ENCODE assay signal across 24 mouse cellular contexts in the genomic region with DNA sequence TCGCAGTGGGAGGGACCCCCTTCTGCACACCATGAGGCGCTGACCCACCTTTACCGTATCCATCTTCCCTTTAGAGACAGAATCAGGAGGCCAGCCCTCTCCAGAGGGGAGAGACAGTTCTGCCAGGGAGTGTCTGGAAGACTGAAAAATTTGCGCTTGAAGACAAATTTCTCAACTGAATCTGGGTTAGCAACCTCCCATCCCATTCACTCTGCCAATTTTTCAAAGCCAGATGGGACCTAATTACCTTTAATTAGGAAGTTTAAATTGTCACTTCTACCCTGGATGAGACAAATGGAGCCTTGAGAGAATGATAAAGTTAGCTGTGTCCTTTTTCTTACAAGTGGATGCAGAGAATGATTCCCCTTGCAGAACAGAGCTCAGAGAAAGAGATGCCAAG.
DNase-seq lines count a peak whose midpoint lies in the region; TF ChIP-seq lines count a peak whose summit lies in the region.
"Had no signal": no experiment of that assay in that cellular context is flagged by ENCODE, and none has a peak within 500 bp of the region (broad histone marks: within the 10 kb centered on the region; RNA-seq: fewer than 3 reads in every experiment).

No protein-coding gene starts in this region.

- WGBS in heart, adult 2 months = 79% methylated on average over 4 of the region's 4 CpGs
- 73% methylated on average over 4 of the region's 4 CpGs for WGBS in spleen, adult 2 months
- 45% methylated on average over 4 of the region's 4 CpGs for WGBS in olfactory bulb, adult 2 months

- TF ChIP-seq POLR2A in heart, adult 2 months (IDR thresholded peaks at IDR 0.05; ENCODE audit: insufficient read depth, low read depth, low read length) = no peak
- no peak for TF ChIP-seq POLR2A in spleen, adult 2 months (IDR thresholded peaks at IDR 0.05; ENCODE audit: low read depth, low read length)
- TF ChIP-seq POLR2A in olfactory bulb, adult 2 months (IDR thresholded peaks at IDR 0.05; ENCODE audit: insufficient read depth, low read depth, low read length) = no peak

- intact Hi-C loops in heart, adult 2 months (cut with DNase I) = no loop called here

- H3K4me1 ChIP-seq in heart, adult 2 months (ENCODE audit: control insufficient read depth, insufficient read depth, low read length) = peaks cover 2% of the 10 kb centered on the region; the same call in 1 of the 2 replicates
- H3K4me1 ChIP-seq in spleen, adult 2 months (ENCODE audit: control insufficient read depth, insufficient read depth, insufficient read length) = peaks cover 21% of the 10 kb centered on the region
- peaks cover 13% of the 10 kb centered on the region for H3K4me1 ChIP-seq in olfactory bulb, adult 2 months (ENCODE audit: control insufficient read depth, insufficient read depth, low read length)
- H3K4me1 ChIP-seq: heart, embryonic 10.5 days had no signal

- no peak for TF ChIP-seq CTCF in heart, adult 2 months (IDR thresholded peaks at IDR 0.05)
- TF ChIP-seq CTCF in spleen, adult 2 months (IDR thresholded peaks at IDR 0.05; ENCODE audit: extremely low read depth, insufficient read depth, insufficient read length, insufficient replicate concordance) = no peak
- no peak for TF ChIP-seq CTCF in olfactory bulb, adult 2 months (IDR thresholded peaks at IDR 0.05; ENCODE audit: insufficient read depth, low read depth, low read length)

- no peaks in the 10 kb centered on the region for H3K79me2 ChIP-seq in heart, adult 2 months (replicated peaks; ENCODE audit: control insufficient read depth, insufficient read depth, low read length)

- no peaks in the 10 kb centered on the region for H3K36me3 ChIP-seq in heart, adult 2 months (ENCODE audit: control insufficient read depth, insufficient read depth, low read length)
- no peaks in the 10 kb centered on the region for H3K36me3 ChIP-seq in spleen, adult 2 months (ENCODE audit: control insufficient read depth, insufficient read depth, low read length)
- H3K36me3 ChIP-seq: forebrain, embryonic 10.5 days; forebrain, embryonic 15.5 days; heart, embryonic 10.5 days; heart, embryonic 13.5 days had no signal

- no peaks in the 10 kb centered on the region for H3K27me3 ChIP-seq in heart, adult 2 months (ENCODE audit: control insufficient read depth, insufficient read depth, low read length)
- no peaks in the 10 kb centered on the region for H3K27me3 ChIP-seq in spleen, adult 2 months (ENCODE audit: control insufficient read depth, insufficient read depth, low read length)
- H3K27me3 ChIP-seq: forebrain, embryonic 15.5 days had no signal

- DNase-seq in cerebellum, adult 9-11 months = peak; percentile 36
- DNase-seq in cerebellum, postnatal 4 days (ENCODE audit: low spot score in 2 of 2) = no peak
- DNase-seq in heart, adult 11 months = peak; percentile 42
- no peak for DNase-seq in heart, adult 2 months
- no peak for DNase-seq in spleen, adult 2 months (ENCODE audit: low read depth in 1 of 2, low spot score in 2 of 2)
- DNase-seq in spleen, adult 12 weeks (ENCODE audit: low spot score) = no peak
- DNase-seq in neural tube, embryonic 10.5 days (ENCODE audit: extremely low spot score, low spot score) = no peak
- DNase-seq: adrenal gland, postnatal 10 days; adrenal gland, postnatal 36 days; cerebellum, adult 11 months; cerebellum, postnatal 10 days; cerebellum, postnatal 36 days; gastrocnemius, adult 2 months; gastrocnemius, postnatal 14 days; heart, adult 18-20 months; heart, postnatal 14 days; heart, postnatal 4 days had no signal

- no peak for TF ChIP-seq EP300 in heart, adult 2 months (IDR thresholded peaks at IDR 0.05; ENCODE audit: insufficient read depth, low read depth, low read length)

- no peak overlapping the region for H3K27ac ChIP-seq in heart, adult 2 months
- peak overlapping the region; percentile 72 for H3K27ac ChIP-seq in spleen, adult 2 months (ENCODE audit: insufficient read depth, low read length)
- H3K27ac ChIP-seq in olfactory bulb, adult 2 months (ENCODE audit: insufficient read depth, low read depth, low read length) = peak overlapping the region; percentile 26; the same call in 1 of the 2 replicates
- H3K27ac ChIP-seq: forebrain, embryonic 10.5 days; forebrain, embryonic 15.5 days; gastrocnemius, adult 2 months; heart, embryonic 10.5 days; heart, embryonic 13.5 days; hindbrain, embryonic 14.5 days; hindbrain, postnatal 0 days had no signal

- no peak overlapping the region for H3K9ac ChIP-seq in heart, adult 2 months (ENCODE audit: low read depth, low read length)
- H3K9ac ChIP-seq: forebrain, embryonic 15.5 days; heart, embryonic 13.5 days; hindbrain, embryonic 14.5 days had no signal

- no peak overlapping the region for H3K4me3 ChIP-seq in heart, adult 2 months
- no peak overlapping the region for H3K4me3 ChIP-seq in spleen, adult 2 months (ENCODE audit: extremely low read depth, insufficient read depth, insufficient read length)
- no peak overlapping the region for H3K4me3 ChIP-seq in olfactory bulb, adult 2 months (ENCODE audit: insufficient read depth, low read depth, low read length)
- H3K4me3 ChIP-seq: forebrain, embryonic 10.5 days; forebrain, embryonic 15.5 days; gastrocnemius, adult 2 months; heart, embryonic 10.5 days; heart, embryonic 13.5 days had no signal

Comparison
In these comparisons a context has a peak if more than half of its experiments do, and no peak if none do; other contexts are left out.
1. DNase-seq: peak in cerebellum, adult 9-11 months (single experiment) and heart, adult 11 months (single experiment); none in cerebellum, postnatal 4 days (0 of 2), heart, adult 2 months (0 of 2), spleen, adult 2 months (0 of 2), spleen, adult 12 weeks (single experiment) and neural tube, embryonic 10.5 days (single experiment).